In the genomic region with DNA sequence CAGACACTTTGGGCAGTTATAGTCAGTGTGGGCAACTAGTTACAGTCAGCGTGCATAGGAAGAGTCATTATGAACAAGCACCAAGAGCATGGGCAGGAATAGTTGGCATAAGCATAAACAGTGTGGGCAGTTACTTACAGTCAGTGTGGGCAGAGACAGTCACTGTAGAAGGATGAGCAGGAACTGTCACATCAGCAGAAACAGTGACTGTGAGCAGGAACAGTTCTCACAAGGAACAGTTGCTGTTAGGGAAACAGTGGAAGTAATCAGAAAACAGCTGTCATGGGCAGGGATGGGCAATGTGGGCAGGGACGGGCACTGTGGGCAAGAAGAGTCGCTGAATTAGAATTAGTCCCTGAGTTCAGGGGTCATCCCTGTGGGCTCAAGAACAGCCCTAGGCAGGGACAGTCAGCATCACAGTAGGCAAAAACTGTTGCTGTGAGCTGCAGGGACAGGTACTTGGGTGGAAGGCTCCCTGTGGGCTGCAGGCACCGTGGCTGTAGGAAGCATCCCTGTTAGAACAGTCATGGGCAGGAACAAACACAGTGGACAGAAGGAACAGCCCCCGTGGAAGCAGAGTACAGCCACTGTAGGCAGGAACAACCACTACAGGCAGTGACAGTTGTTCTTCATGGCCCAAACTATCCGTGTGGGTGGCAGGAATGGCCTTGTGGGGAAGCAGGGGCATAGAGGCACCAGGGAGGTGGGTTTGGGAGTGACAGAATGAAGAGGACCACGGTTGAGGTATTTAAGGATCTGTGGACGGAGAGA, we compare ENCODE assay signal across 11 mouse cellular contexts. TPM values are rescaled to one million over a fixed set of nuclear protein-coding genes. Genes with fewer than 3 reads are reported as not detected.
DNase-seq lines count a peak whose midpoint lies in the region; ATAC-seq and TF ChIP-seq lines count a peak whose summit lies in the region.
"Had no signal": no experiment of that assay in that cellular context is flagged by ENCODE, and none has a peak within 500 bp of the region (broad histone marks: within the 10 kb centered on the region; RNA-seq: fewer than 3 reads in every experiment).

No protein-coding gene starts in this region.

- no peak overlapping the region for H3K9ac ChIP-seq in kidney, postnatal 0 days (ENCODE audit: low read depth, low read length)
- H3K9ac ChIP-seq in kidney, embryonic 14.5 days (ENCODE audit: low read depth, low read length), result no peak overlapping the region
- H3K9ac ChIP-seq in stomach, embryonic 15.5 days, result no peak overlapping the region
- no peak overlapping the region for H3K9ac ChIP-seq in stomach, postnatal 0 days (ENCODE audit: low read length)
- H3K9ac ChIP-seq: embryonic facial prominence, embryonic 13.5 days; neural tube, embryonic 12.5 days had no signal

- whole genome bisulfite sequencing in heart, embryonic 10.5 days, result 61% methylated on average over 8 of the region's 8 CpGs
- WGBS in kidney, postnatal 0 days, result 72% methylated on average over 8 of the region's 8 CpGs
- WGBS in kidney, embryonic 14.5 days, result 74% methylated on average over 8 of the region's 8 CpGs
- 76% methylated on average over 8 of the region's 8 CpGs for WGBS in stomach, embryonic 15.5 days
- 73% methylated on average over 8 of the region's 8 CpGs for WGBS in stomach, postnatal 0 days

- ATAC-seq in kidney, postnatal 0 days (replicated peaks; ENCODE audit: low FRiP score, low read depth), result no peak
- no peak for ATAC-seq in kidney, embryonic 14.5 days (ENCODE audit: low FRiP score, low TSS enrichment)
- ATAC-seq in stomach, embryonic 15.5 days (ENCODE audit: insufficient read depth, low FRiP score, low read depth), result no peak
- no peak for ATAC-seq in stomach, postnatal 0 days (ENCODE audit: low FRiP score, low TSS enrichment)

- H3K9me3 ChIP-seq in heart, embryonic 10.5 days, result no peaks in the 10 kb centered on the region
- H3K9me3 ChIP-seq in kidney, postnatal 0 days (replicated peaks; ENCODE audit: low read length), result no peaks in the 10 kb centered on the region
- H3K9me3 ChIP-seq in kidney, embryonic 14.5 days (ENCODE audit: control insufficient read depth, low read length), result no peaks in the 10 kb centered on the region
- H3K9me3 ChIP-seq in stomach, embryonic 15.5 days, result no peaks in the 10 kb centered on the region
- H3K9me3 ChIP-seq in stomach, postnatal 0 days (ENCODE audit: control insufficient read depth, low read length), result no peaks in the 10 kb centered on the region
- H3K9me3 ChIP-seq: embryonic facial prominence, embryonic 13.5 days; neural tube, embryonic 12.5 days had no signal

- no peak for DNase-seq in heart, embryonic 10.5 days (ENCODE audit: low spot score)
- DNase-seq in heart, adult 8-10 months (ENCODE audit: low spot score), result no peak
- DNase-seq in kidney, postnatal 0 days (ENCODE audit: low spot score), result no peak
- no peak for DNase-seq in stomach, postnatal 0 days (ENCODE audit: low spot score)
- no peak for DNase-seq in urinary bladder, postnatal 4 days (ENCODE audit: low spot score in 2 of 2)
- no peak for DNase-seq in adrenal gland, adult 2 months
- DNase-seq: cerebellum, postnatal 10 days had no signal

- H3K4me3 ChIP-seq in heart, embryonic 10.5 days, result peak overlapping the region; percentile 5; the same call in 1 of the 2 replicates
- H3K4me3 ChIP-seq in kidney, postnatal 0 days (replicated peaks; ENCODE audit: low read depth, low read length), result no peak overlapping the region
- no peak overlapping the region for H3K4me3 ChIP-seq in kidney, embryonic 14.5 days (ENCODE audit: low read length)
- H3K4me3 ChIP-seq in stomach, embryonic 15.5 days (replicated peaks), result no peak overlapping the region
- no peak overlapping the region for H3K4me3 ChIP-seq in stomach, postnatal 0 days (ENCODE audit: low read depth, low read length)
- H3K4me3 ChIP-seq: embryonic facial prominence, embryonic 13.5 days; neural tube, embryonic 12.5 days had no signal

- H3K4me2 ChIP-seq in kidney, postnatal 0 days (ENCODE audit: low read length), result no peak overlapping the region
- H3K4me2 ChIP-seq in kidney, embryonic 14.5 days (replicated peaks; ENCODE audit: low read depth, low read length), result no peak overlapping the region
- H3K4me2 ChIP-seq in stomach, embryonic 15.5 days, result no peak overlapping the region
- H3K4me2 ChIP-seq in stomach, postnatal 0 days (replicated peaks; ENCODE audit: low read depth), result no peak overlapping the region
- H3K4me2 ChIP-seq: embryonic facial prominence, embryonic 13.5 days; neural tube, embryonic 12.5 days had no signal

- no peak for TF ChIP-seq EP300 in stomach, postnatal 0 days (optimal IDR thresholded peaks at IDR 0.05)

- peak overlapping the region; percentile 83 for H3K27ac ChIP-seq in heart, embryonic 10.5 days
- H3K27ac ChIP-seq in kidney, postnatal 0 days, result peak overlapping the region; percentile 25; the same call in 1 of the 2 replicates
- no peak overlapping the region for H3K27ac ChIP-seq in kidney, embryonic 14.5 days (ENCODE audit: low read depth, low read length)
- peak overlapping the region; percentile 16; the same call in 1 of the 2 replicates for H3K27ac ChIP-seq in stomach, embryonic 15.5 days
- H3K27ac ChIP-seq in stomach, postnatal 0 days (replicated peaks), result no peak overlapping the region
- H3K27ac ChIP-seq: embryonic facial prominence, embryonic 13.5 days; neural tube, embryonic 12.5 days had no signal

- H3K36me3 ChIP-seq in heart, embryonic 10.5 days, result no peaks in the 10 kb centered on the region
- H3K36me3 ChIP-seq in kidney, postnatal 0 days (ENCODE audit: insufficient read depth, low read length), result no peaks in the 10 kb centered on the region
- no peaks in the 10 kb centered on the region for H3K36me3 ChIP-seq in kidney, embryonic 14.5 days (ENCODE audit: control insufficient read depth, insufficient read depth, low read length)
- no peaks in the 10 kb centered on the region for H3K36me3 ChIP-seq in stomach, embryonic 15.5 days
- H3K36me3 ChIP-seq in stomach, postnatal 0 days (ENCODE audit: control insufficient read depth, insufficient read depth, low read length), result no peaks in the 10 kb centered on the region
- H3K36me3 ChIP-seq: embryonic facial prominence, embryonic 13.5 days; neural tube, embryonic 12.5 days had no signal

- no peak for TF ChIP-seq CTCF in kidney, postnatal 0 days (IDR thresholded peaks at IDR 0.05; ENCODE audit: low read depth)
- no peak for TF ChIP-seq CTCF in stomach, postnatal 0 days (IDR thresholded peaks at IDR 0.05; ENCODE audit: low read depth)

- H3K4me1 ChIP-seq in heart, embryonic 10.5 days, result peaks cover 56% of the 10 kb centered on the region
- H3K4me1 ChIP-seq in kidney, postnatal 0 days (replicated peaks; ENCODE audit: insufficient read depth, low read length), result 0 out of 2 replicates have a peak, but pooled peaks cover 3% of the 10 kb centered on the region
- no peaks in the 10 kb centered on the region for H3K4me1 ChIP-seq in kidney, embryonic 14.5 days (ENCODE audit: control insufficient read depth, insufficient read depth, low read length)
- H3K4me1 ChIP-seq in stomach, embryonic 15.5 days, result 0 out of 2 replicates have a peak, but pooled peaks cover 3% of the 10 kb centered on the region
- no peaks in the 10 kb centered on the region for H3K4me1 ChIP-seq in stomach, postnatal 0 days (replicated peaks; ENCODE audit: control insufficient read depth, insufficient read depth)
- H3K4me1 ChIP-seq: embryonic facial prominence, embryonic 13.5 days had no signal

- no peaks in the 10 kb centered on the region; the same call in 1 of the 2 replicates for H3K27me3 ChIP-seq in heart, embryonic 10.5 days (ENCODE audit: insufficient read depth, poor library complexity, severe bottlenecking)
- no peaks in the 10 kb centered on the region for H3K27me3 ChIP-seq in kidney, postnatal 0 days (ENCODE audit: insufficient read depth, low read length)
- H3K27me3 ChIP-seq in kidney, embryonic 14.5 days (ENCODE audit: control insufficient read depth, insufficient read depth, low read length), result no peaks in the 10 kb centered on the region
- H3K27me3 ChIP-seq in stomach, embryonic 15.5 days (replicated peaks), result no peaks in the 10 kb centered on the region
- no peaks in the 10 kb centered on the region for H3K27me3 ChIP-seq in stomach, postnatal 0 days (ENCODE audit: control insufficient read depth, insufficient read depth, low read length)
- H3K27me3 ChIP-seq: embryonic facial prominence, embryonic 13.5 days; neural tube, embryonic 12.5 days had no signal

RNA-seq across cellular contexts. Expression of a gene that starts 18.8 kb away (rescaled TPM):
- 64.2 and 67.0 TPM in 2 replicates for polyA plus RNA-seq in heart, embryonic 10.5 days (2016; fragmentation: Nextera tagmentation; extraction: Ambion mirVana)
- total RNA-seq in heart, adult 8-10 months (2022), result 1 to 10 TPM; 7.3 to 9.9 (median 9.0) TPM
- 26.4 and 29.2 TPM in 2 replicates for polyA plus RNA-seq in kidney, postnatal 0 days (2015; fragmentation: Nextera tagmentation; extraction: Ambion mirVana)
- polyA plus RNA-seq in kidney, embryonic 14.5 days (2014; fragmentation: Nextera tagmentation; extraction: Ambion mirVana), result 40.8 and 49.2 TPM in 2 replicates
- 20.0 and 20.8 TPM in 2 replicates for polyA plus RNA-seq in stomach, embryonic 15.5 days (2015; fragmentation: Nextera tagmentation; extraction: Ambion mirVana)
- 8.2 and 8.7 TPM in 2 replicates for polyA plus RNA-seq in stomach, postnatal 0 days (2015; fragmentation: Nextera tagmentation; extraction: Ambion mirVana)
- total RNA-seq in adrenal gland, adult 2 months (2021), result 10 to 100 TPM; 48.1 to 57.7 TPM
- polyA plus RNA-seq in adrenal gland, adult 2 months (2012; rRNA removed), result 156 and 192 TPM in 2 replicates

Comparison
In these comparisons a context has a peak if more than half of its experiments do, and no peak if none do; other contexts are left out.
1. H3K27ac ChIP-seq: peak in heart, embryonic 10.5 days (single experiment), kidney, postnatal 0 days (single experiment) and stomach, embryonic 15.5 days (single experiment); none in kidney, embryonic 14.5 days (single experiment) and stomach, postnatal 0 days (single experiment).